Mouse (Mus musculus): ENCODE measurements around the gene Grk4. TPM values are rescaled to one million over a fixed set of nuclear protein-coding genes. Genes with fewer than 3 reads are reported as not detected.

Gene Grk4
- polyA plus RNA-seq, 1 experiment from 2014 or later = 2.5 TPM

GRCm38 (mm10) chr5:34773392-34773791 is 113.2 kb downstream of the Grk4 start:
- Histone ChIP-seq H3K9ac (ENCODE audit: low read length) (no peak overlapping the region), H3K9me3 (ENCODE audit: control insufficient read depth, low read length) (no peaks in the 10 kb centered on the region), H3K27ac (ENCODE audit: low read depth, low read length) (no peak overlapping the region), H3K4me1 (replicated peaks; ENCODE audit: control insufficient read depth, insufficient read depth, low read length) (no peaks in the 10 kb centered on the region), H3K4me3 (ENCODE audit: low read depth, low read length) (no peak overlapping the region), H3K36me3 (ENCODE audit: control insufficient read depth, insufficient read depth, low read length) (no peaks in the 10 kb centered on the region), H3K27me3 (ENCODE audit: control insufficient read depth, insufficient read depth, low read length) (no peaks in the 10 kb centered on the region), H3K4me2 (ENCODE audit: low read depth, low read length, severe bottlenecking) (no peak overlapping the region)
- WGBS = 88% methylated on average over 2 of the region's 2 CpGs
- DNase-seq (ENCODE audit: low spot score) (no peak), ATAC-seq (replicated peaks; ENCODE audit: low FRiP score) (no peak)

DNA sequence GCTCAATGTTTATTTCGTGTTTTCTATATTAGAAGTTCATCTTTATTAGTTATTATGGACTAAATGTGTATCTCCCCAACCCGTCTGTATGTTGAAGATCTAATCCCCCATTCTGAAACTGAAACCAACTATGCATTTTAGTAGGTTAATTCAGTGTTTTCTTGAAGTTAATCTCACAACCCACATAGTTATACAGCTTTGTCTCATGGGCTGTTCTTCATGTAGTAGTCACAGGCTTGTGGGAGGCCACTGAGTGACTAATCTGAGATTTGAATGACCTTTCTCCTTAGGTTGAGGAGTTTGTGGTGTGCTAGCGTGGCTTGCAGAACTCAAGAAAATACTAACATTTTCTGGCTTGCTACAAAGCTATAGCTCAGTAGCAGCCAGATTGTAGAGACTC is 124.8 kb downstream of the Grk4 start:
- DNase-seq (ENCODE audit: low spot score) (no peak), ATAC-seq (replicated peaks; ENCODE audit: low FRiP score) (no peak)
- H3K27ac ChIP-seq (ENCODE audit: low read depth, low read length) = no peak overlapping the region
- peaks cover 3% of the 10 kb centered on the region; the same call in 1 of the 2 replicates for H3K36me3 ChIP-seq (ENCODE audit: control insufficient read depth, insufficient read depth, low read length)
- no peak overlapping the region for H3K4me2 ChIP-seq (ENCODE audit: low read depth, low read length, severe bottlenecking)
- H3K4me1 ChIP-seq (replicated peaks; ENCODE audit: control insufficient read depth, insufficient read depth, low read length) = no peaks in the 10 kb centered on the region
- H3K9me3 ChIP-seq (ENCODE audit: control insufficient read depth, low read length) = no peaks in the 10 kb centered on the region
- no peak overlapping the region for H3K4me3 ChIP-seq (ENCODE audit: low read depth, low read length)
- H3K9ac ChIP-seq (ENCODE audit: low read length) = no peak overlapping the region
- WGBS = 87% methylated on average over 3 of the region's 3 CpGs
- no peaks in the 10 kb centered on the region for H3K27me3 ChIP-seq (ENCODE audit: control insufficient read depth, insufficient read depth, low read length)

- ATAC-seq (replicated peaks; ENCODE audit: low FRiP score) (no peak), DNase-seq (ENCODE audit: low spot score) (no peak)
- no peak overlapping the region for H3K4me3 ChIP-seq (ENCODE audit: low read depth, low read length)
- 89% methylated on average over 2 of the region's 2 CpGs for WGBS
- no peak overlapping the region for H3K9ac ChIP-seq (ENCODE audit: low read length)
- H3K27ac ChIP-seq (ENCODE audit: low read depth, low read length) = no peak overlapping the region
- H3K9me3 ChIP-seq (ENCODE audit: control insufficient read depth, low read length) = no peaks in the 10 kb centered on the region
- H3K4me2 ChIP-seq (ENCODE audit: low read depth, low read length, severe bottlenecking) = no peak overlapping the region
- no peaks in the 10 kb centered on the region for H3K4me1 ChIP-seq (replicated peaks; ENCODE audit: control insufficient read depth, insufficient read depth, low read length)
- H3K27me3 ChIP-seq (ENCODE audit: control insufficient read depth, insufficient read depth, low read length) = no peaks in the 10 kb centered on the region
- no peaks in the 10 kb centered on the region; the same call in 1 of the 2 replicates for H3K36me3 ChIP-seq (ENCODE audit: control insufficient read depth, insufficient read depth, low read length)
These were observed 131.0 kb downstream of the Grk4 start for GRCm38 (mm10) chr5:34791141-34791540.

DNA sequence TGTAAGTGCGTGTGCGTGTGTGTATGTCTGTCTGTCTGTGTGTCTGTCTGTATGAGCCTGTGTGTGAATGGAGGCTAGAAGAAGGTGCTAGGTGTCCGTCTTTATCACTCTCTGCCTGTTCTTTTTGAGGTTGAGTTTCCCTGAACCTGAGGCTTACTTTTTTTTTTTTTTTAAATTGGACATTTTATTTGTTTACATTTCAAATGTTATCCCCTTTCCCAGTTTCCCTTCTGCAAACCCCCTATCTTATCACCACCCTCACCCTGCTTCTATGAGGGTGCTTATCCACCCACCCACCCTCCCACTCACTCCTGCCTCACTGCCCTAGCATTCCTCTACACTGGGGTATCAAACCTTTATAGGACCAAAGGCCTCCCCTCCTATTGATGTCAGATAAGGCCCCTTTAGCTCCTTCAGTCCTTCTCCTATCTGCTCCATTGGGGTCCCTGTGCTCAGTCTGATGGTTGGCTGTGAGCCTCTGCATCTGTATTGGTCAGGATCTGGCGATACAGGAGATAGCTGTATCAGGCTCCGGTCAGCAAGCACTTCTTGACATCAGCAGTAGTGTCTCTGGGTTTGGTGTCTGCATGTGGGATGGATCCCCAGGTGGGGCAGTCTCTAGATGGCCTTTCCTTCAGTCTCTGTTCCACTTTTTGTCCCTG is 140.2 kb downstream of the Grk4 start:
- Histone ChIP-seq H3K36me3 (ENCODE audit: control insufficient read depth, insufficient read depth, low read length) (no peaks in the 10 kb centered on the region; the same call in 1 of the 2 replicates), H3K4me2 (ENCODE audit: low read depth, low read length, severe bottlenecking) (no peak overlapping the region), H3K4me3 (ENCODE audit: low read depth, low read length) (no peak overlapping the region), H3K27ac (ENCODE audit: low read depth, low read length) (no peak overlapping the region), H3K4me1 (replicated peaks; ENCODE audit: control insufficient read depth, insufficient read depth, low read length) (no peaks in the 10 kb centered on the region), H3K9ac (ENCODE audit: low read length) (no peak overlapping the region), H3K9me3 (ENCODE audit: control insufficient read depth, low read length) (no peaks in the 10 kb centered on the region), H3K27me3 (ENCODE audit: control insufficient read depth, insufficient read depth, low read length) (no peaks in the 10 kb centered on the region)
- DNase-seq (ENCODE audit: low spot score) (no peak), ATAC-seq (replicated peaks; ENCODE audit: low FRiP score) (no peak)
- 97% methylated on average over 5 of the region's 5 CpGs for WGBS

MicroRNAs encoded within 50 kb of the gene (microRNA counts, 519-probe panel; counts per million panel counts)
- 31.2 counts per million for microRNA mmu-miR-467g

Small RNA genes within 50 kb of the gene (microRNA-seq; reads per million reads assigned to microRNA genes)
- not detected for gene Mir467g (ENCODE audit: insufficient number of aligned reads)

Other genes starting within 250 kb of the Grk4 start
- gene Tnip2, start 146.4 kb upstream of the Grk4 start, polyA plus RNA-seq (2014; fragmentation: Nextera tagmentation; extraction: Ambion mirVana) = 5.3 and 5.6 TPM in 2 replicates
- gene Sh3bp2, start 134.5 kb upstream of the Grk4 start, polyA plus RNA-seq (2014; fragmentation: Nextera tagmentation; extraction: Ambion mirVana) = 10.4 and 10.7 TPM in 2 replicates
- gene Add1, start 86.7 kb upstream of the Grk4 start, polyA plus RNA-seq (2014; fragmentation: Nextera tagmentation; extraction: Ambion mirVana) = 202 and 238 TPM in 2 replicates
- 87.7 and 96.0 TPM in 2 replicates for gene Mfsd10, start 23.2 kb upstream of the Grk4 start, polyA plus RNA-seq (2014; fragmentation: Nextera tagmentation; extraction: Ambion mirVana)
- gene Nop14, start 231 bp upstream of the Grk4 start, polyA plus RNA-seq (2014; fragmentation: Nextera tagmentation; extraction: Ambion mirVana) = 33.1 and 33.6 TPM in 2 replicates
- gene Htt, start 101.4 kb downstream of the Grk4 start, polyA plus RNA-seq (2014; fragmentation: Nextera tagmentation; extraction: Ambion mirVana) = 21.2 and 22.4 TPM in 2 replicates
- 2.5 and 2.8 TPM in 2 replicates for gene Msantd1, start 247.6 kb downstream of the Grk4 start, polyA plus RNA-seq (2014; fragmentation: Nextera tagmentation; extraction: Ambion mirVana)

Measured in forebrain, embryonic 11.5 days (tissue).